Mouse (Mus musculus): Measurements from ENCODE around the gene Gm13539.

Gene Gm13539

GRCm38 (mm10) chr2:25781957-25782356, at the start of gene Gm13539:
Gene Gm13539 (plus strand): TSS chr2:25782257.
- DNase-seq = peak; percentile 72

GRCm38 (mm10) chr2:25733199-25733930, 48.7 kb upstream of the Gm13539 start:
- DNase-seq = peak; percentile 72

- DNase-seq = peak; percentile 7
These were observed 45.3 kb upstream of the Gm13539 start, which contains the start of gene Obp2b for GRCm38 (mm10) chr2:25736709-25737108. Gene Obp2b (plus strand): TSS chr2:25737009.

DNA sequence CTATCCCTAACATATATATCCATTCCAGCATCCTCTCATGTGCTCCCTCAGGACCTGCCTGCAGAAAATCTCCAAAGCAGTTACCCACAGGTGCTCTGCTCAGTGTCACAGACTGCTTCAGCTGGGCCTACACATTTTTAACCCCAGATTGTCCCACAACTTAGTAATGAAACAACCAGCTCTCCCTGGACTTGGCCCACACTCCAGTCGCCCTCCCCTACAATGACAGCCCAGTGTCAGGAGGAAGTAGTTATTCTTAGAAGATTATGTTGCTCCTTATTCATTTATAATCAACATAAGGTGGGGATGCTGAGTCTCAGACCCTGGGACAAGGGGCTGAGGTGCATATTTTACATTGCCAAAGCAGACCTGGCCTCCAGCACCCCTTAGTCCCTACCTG, 40.4 kb upstream of the Gm13539 start:
- DNase-seq = peak; percentile 24

- peak; percentile 8 for DNase-seq
These were observed 27.9 kb upstream of the Gm13539 start for GRCm38 (mm10) chr2:25754201-25754600.

DNA sequence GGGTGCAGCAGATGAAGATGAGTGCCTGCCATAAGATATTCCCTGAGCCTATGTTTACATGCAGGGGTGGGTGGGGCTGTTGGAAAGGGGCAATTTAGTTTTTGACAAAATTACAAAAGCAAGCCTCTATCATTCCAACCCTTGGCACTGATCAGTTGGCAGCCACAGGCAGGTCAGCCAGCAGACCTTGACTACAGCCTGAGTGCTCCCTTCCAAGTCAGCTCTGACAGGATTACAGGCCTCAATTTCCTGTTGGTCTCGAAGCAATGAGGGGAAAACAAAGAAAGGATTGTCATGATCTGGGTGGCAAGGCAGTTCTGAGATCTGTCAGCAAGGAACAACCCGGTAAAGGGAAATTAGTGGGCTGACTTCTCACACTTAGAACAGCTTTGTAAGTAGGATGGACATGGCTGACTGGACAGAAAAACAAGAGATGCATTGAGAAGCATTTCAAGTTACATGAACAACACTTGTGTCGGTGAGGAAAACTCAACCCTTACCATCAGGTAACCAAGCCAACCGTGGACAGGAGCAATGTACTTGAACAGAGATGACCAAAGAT, 23.9 kb upstream of the Gm13539 start:
- DNase-seq = peak; percentile 80

DNA sequence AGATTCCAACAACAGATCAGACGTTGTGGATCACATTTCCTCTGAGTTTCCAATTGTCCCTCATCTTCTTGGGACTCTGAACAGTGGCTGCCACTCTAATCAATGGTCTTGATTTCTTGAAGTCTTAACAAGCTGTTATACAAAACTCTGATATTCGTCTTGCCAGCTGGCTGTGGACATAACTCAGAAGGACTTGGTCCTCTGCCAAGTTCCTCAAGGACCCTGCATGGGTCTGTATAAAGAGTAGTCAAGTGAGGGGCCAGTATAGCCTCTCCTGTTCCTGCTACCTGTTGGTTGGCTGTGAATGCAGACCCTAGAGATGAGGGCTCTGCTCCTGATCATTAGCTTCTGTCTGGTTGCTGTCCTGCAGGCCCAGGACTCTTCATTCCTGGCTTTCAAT, 16.8 kb upstream of the Gm13539 start, which contains the start of gene Lcn3:
Lcn3 (plus strand) TSS at position 301 of the 400 bp plus-strand sequence.
- DNase-seq = peak; percentile 50

DNA sequence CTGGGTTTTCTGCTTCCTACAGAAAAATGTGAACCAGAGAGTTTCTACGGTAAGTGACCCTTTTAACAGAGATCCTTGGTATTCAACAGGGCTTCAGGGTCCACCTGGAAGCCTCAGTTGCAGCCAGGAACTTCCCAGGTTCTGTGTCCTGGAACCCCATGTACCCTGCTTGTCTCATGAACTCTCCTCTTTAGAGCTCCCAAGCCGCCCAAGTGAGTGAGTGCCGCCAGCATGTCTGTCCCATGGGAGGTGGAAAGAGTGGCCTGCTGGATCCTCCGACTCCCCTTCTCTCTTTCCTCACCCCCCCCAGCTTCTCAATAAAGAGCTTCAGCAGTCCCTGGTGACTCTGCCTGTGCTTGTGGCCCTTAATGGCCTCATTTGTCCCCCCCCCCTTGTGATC, 14.3 kb upstream of the Gm13539 start:
- DNase-seq = peak; percentile 86

DNA sequence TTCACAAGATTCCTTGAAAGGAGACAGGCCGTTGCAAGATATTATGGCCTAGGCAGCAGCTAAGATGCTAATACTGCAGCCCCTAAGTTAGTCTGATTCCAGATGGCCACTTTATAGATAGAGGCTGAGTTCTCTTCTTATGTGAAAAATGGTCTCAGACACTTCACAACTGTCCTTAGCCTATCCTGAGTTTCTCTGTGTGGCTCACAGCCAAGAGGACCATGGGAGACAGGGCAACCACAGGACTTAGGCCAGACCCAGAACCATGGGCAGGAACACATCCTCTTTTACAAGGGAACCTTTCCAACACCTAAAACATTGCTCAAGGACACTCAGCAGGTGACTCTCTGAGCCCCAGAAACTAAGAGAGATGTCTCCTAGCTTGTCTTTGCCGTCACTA, 8.6 kb upstream of the Gm13539 start:
- DNase-seq = no peak

- DNase-seq = peak; percentile 64
These were observed 7.4 kb upstream of the Gm13539 start for GRCm38 (mm10) chr2:25774640-25775039.

DNA sequence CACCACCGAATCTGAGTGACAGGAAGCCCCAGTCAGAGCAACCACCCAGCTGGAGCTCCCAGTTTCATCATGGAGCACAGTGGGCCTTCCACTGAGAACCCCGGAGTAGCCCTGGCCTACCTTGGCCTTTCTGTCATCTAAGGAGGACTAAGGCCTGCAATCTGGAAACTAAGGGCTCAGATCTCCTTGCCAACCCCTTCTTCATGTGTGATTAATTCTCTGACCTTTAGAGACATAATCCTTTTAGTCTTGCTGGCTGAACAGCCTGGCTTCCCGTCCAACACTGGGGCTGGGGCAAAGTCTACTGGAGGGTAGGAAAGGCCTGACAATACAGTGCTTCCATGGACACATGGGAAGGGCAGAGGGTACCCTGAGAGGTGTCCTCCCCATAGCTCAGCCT, 6.1 kb upstream of the Gm13539 start:
- peak; percentile 70 for DNase-seq

DNA sequence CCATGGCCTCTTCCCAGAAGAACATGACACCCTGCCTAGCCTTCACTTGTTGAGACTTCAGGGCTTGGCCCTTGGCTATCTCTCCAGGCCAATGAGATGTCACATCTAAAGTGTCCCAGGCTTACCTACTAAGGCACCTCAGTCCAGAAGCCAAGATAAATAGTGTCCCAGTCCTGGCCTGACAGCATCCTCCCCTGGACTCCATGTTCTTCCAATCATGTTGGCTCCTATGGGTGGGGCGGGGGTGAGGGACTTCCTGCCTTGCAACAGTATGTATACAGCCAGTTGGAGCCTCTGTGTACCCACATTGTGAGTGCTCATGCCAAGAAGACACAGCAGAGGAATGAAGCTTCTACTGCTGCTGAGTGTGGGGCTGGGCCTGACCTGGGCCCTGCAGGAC, 5.3 kb upstream of the Gm13539 start, which contains the start of gene Lcn11:
Lcn11 (plus strand) TSS at position 301 of the 400 bp plus-strand sequence.
- DNase-seq = peak; percentile 81

DNA sequence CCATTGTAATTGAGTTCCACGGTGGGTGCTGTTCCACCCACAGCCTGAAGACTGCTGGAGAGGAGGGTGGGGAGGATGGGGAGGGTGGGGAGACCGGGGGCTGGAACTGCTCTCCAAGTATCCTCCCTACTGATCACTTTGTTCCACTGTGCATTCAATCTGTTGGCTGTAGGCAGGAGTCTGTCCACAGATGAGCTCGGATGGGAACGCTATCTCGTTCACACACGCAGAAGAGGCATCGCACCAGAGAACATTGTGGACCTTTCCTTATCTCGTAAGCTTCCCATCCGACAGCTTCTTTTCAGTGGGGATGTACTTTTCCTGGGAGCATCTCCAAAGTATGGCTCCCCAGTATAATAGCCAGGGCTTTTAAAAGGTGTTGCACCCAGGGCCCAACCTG, 3.0 kb upstream of the Gm13539 start:
- DNase-seq = peak; percentile 53

GRCm38 (mm10) chr2:25780921-25781320, 1.1 kb upstream of the Gm13539 start:
- peak; percentile 84 for DNase-seq

- DNase-seq = peak; percentile 79
These were observed 3.7 kb downstream of the Gm13539 start for GRCm38 (mm10) chr2:25785573-25786322.

GRCm38 (mm10) chr2:25789092-25789491, 7.0 kb downstream of the Gm13539 start:
- peak; percentile 71 for DNase-seq

GRCm38 (mm10) chr2:25797635-25798034, 15.6 kb downstream of the Gm13539 start:
- peak; percentile 92 for DNase-seq

DNA sequence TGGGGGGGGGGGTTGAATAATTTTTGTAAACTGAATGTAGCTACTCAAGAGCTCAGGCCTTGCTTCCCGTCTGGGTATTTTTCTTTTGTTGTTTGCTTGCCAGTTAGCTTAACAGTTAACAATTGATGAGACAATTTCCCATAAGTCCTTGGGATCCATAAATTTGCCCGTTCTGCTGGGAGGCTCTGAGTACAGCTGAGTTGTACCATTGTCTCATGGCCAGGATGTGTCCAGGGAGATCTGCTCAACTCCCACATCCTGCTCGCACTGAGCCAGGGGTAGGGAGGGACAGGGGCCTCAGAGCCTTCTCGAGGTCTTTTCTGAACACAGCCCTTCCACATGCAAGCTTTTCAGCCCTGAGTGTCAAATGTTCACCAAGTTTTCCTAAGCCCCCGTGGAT, 16.0 kb downstream of the Gm13539 start:
- DNase-seq = peak; percentile 66

GRCm38 (mm10) chr2:25811711-25812110, 29.7 kb downstream of the Gm13539 start:
- peak; percentile 51 for DNase-seq

GRCm38 (mm10) chr2:25813364-25813763, 31.3 kb downstream of the Gm13539 start:
- peak; percentile 64 for DNase-seq

DNA sequence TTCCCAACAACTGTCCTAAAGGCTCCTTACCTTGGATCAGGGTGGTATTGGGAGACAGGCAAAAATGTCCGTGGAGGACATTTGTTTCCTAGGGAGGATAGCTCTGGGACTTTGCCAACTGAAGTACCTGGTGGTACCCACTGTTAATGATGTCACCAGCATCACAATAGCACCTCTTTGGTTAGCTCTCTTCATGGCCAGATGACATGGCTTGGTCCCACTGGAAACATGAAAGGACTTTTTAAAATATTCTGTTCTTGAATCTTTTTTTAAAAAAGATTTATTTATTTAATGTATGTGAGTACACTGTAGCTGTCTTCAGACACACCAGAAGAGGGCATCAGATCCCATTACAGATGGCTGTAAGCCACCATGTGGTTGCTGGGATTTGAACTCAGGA, 33.7 kb downstream of the Gm13539 start, which contains the start of gene Glt6d1:
Glt6d1 (minus strand) TSS at position 101 of the 400 bp plus-strand sequence.
- peak; percentile 28 for DNase-seq

DNA sequence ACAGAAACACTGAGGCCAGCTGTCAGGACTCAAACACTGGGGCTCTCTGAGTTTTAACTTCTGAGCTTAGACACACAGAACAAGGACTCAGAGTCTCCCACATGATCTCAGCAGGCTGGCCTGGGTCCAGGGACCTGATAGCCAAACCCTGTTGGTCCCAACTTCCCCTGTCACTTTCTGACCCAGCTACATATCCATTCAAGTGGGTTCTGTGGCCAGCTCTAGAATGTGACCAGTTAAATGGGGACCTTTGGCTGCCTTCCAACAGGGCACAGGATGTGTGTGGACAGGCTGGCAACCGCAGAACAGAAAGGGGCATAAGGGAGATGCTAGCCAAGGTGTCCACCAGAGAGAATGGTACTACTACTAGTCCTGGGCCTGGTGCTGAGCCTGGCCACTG, 40.7 kb downstream of the Gm13539 start, which contains the start of gene Lcn9:
Lcn9 (plus strand) TSS at position 348 of the 400 bp plus-strand sequence.
- peak; percentile 87 for DNase-seq

DNA sequence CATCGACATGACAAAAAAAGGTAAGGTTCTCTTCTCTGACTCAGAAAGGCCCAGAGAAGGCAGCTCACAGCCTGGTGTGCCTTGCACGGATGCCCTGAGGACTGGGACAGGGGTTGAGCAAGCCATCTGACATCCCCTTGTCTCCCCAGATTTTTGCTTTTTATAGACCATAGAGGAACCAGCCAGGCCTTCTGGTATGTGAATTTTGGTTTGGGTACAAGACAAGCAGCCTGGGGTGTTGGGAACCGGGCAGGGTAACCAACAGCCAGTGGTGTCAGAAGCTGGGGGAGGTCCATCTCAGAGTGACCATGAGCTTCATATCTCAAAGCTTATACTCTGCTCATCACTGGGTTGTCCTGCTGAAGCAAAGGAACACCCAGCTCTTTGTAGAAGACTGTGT, 42.7 kb downstream of the Gm13539 start:
- peak; percentile 70 for DNase-seq
